Mouse (Mus musculus): ENCODE measurements around the gene Stard13.

DNA sequence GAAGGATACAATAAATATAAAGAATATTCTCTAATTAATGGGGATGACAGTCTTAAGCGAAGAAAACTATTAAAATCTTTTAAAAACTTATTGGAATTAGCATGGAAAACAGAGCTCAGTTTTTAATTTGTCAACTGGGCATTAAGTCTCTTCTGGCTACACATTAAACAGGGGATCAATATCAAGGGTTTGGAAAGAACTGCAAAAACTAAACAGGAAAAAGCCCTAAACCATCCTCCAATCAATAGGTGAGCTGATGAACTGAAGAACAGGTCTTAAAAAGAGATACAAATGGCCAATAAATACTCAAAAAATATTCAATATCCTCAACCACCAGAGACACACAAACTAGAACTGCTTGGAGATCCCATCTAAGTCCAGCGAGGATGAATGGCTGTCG, 56.5 kb downstream of the Stard13 start:
- TF ChIP-seq CTCF (IDR thresholded peaks at IDR 0.05; ENCODE audit: low read depth, low read length) = no peak
- no peak for TF ChIP-seq POLR2A (IDR thresholded peaks at IDR 0.05; ENCODE audit: borderline replicate concordance, low read depth, low read length)
